In genomic region chr17:63261508-63262141, GRCm38 (mm10) we compare ENCODE assay signal across 13 mouse cellular contexts.
DNase-seq lines count a peak whose midpoint lies in the region; ATAC-seq lines count a peak whose summit lies in the region.
"Had no signal": no experiment of that assay in that cellular context is flagged by ENCODE, and none has a peak within 500 bp of the region (broad histone marks: within the 10 kb centered on the region; RNA-seq: fewer than 3 reads in every experiment).

No protein-coding gene starts in this region.

- no peak overlapping the region for H3K27ac ChIP-seq in midbrain, embryonic 16.5 days (ENCODE audit: low read length)
- H3K27ac ChIP-seq in midbrain, embryonic 14.5 days (replicated peaks; ENCODE audit: low read depth, low read length) = no peak overlapping the region
- peak overlapping the region; percentile 67 for H3K27ac ChIP-seq in liver, embryonic 11.5 days (ENCODE audit: low read depth, low read length)
- H3K27ac ChIP-seq: midbrain, embryonic 12.5 days had no signal

- intact Hi-C loops in left cerebral cortex, postnatal 14 days (cut with DNase I) = loop anchor here (10.0 kb wide), 1 partner anchor 237 kb away; no protein-coding TSS in a partner anchor
- intact Hi-C loops in gastrocnemius, postnatal 14 days (cut with DNase I; ENCODE audit: low total_unique reads) = no loop called here

- no peak overlapping the region for H3K4me3 ChIP-seq in midbrain, embryonic 16.5 days (ENCODE audit: low read depth, low read length)
- H3K4me3 ChIP-seq in midbrain, embryonic 14.5 days (replicated peaks; ENCODE audit: low read depth, low read length) = no peak overlapping the region
- no peak overlapping the region for H3K4me3 ChIP-seq in liver, embryonic 11.5 days (ENCODE audit: low read depth, low read length)
- H3K4me3 ChIP-seq: midbrain, embryonic 12.5 days had no signal

- DNase-seq in midbrain, embryonic 14.5 days = no peak
- peak; percentile 89 for DNase-seq in c-Kit-positive CD71-positive TER-119-positive erythroid progenitor cells, embryonic 14.5 days (ENCODE audit: low spot score)
- DNase-seq in liver, embryonic 11.5 days (ENCODE audit: low spot score) = no peak
- DNase-seq in spleen, postnatal 14 days (ENCODE audit: low spot score in 2 of 2) = peak; percentile 24 to 45
- no peak for DNase-seq in left cerebral cortex, postnatal 14 days (ENCODE audit: low spot score in 2 of 2)
- DNase-seq in gastrocnemius, postnatal 14 days = no peak
- DNase-seq in ovary, postnatal 10 days (ENCODE audit: low spot score) = no peak
- DNase-seq: adrenal gland, adult 2 months; heart, postnatal 4 days; kidney, adult 11 months; thymus, adult 18-20 months had no signal

- no peaks in the 10 kb centered on the region for H3K36me3 ChIP-seq in midbrain, embryonic 16.5 days (ENCODE audit: control insufficient read depth, insufficient read depth, low read length)
- H3K36me3 ChIP-seq in midbrain, embryonic 14.5 days (ENCODE audit: control insufficient read depth, insufficient read depth, low read length) = no peaks in the 10 kb centered on the region
- H3K36me3 ChIP-seq in liver, embryonic 11.5 days (ENCODE audit: control insufficient read depth, insufficient read depth, low read length) = no peaks in the 10 kb centered on the region
- H3K36me3 ChIP-seq: midbrain, embryonic 12.5 days had no signal

- WGBS in midbrain, embryonic 16.5 days = 93% methylated on average over 10 of the region's 10 CpGs
- WGBS in midbrain, embryonic 14.5 days = 90% methylated on average over 10 of the region's 10 CpGs
- 67% methylated on average over 10 of the region's 10 CpGs for WGBS in liver, embryonic 11.5 days

- no peak overlapping the region for H3K4me2 ChIP-seq in midbrain, embryonic 16.5 days (ENCODE audit: low read length)
- H3K4me2 ChIP-seq in midbrain, embryonic 14.5 days (ENCODE audit: low read length) = no peak overlapping the region
- peak overlapping the region; percentile 29 for H3K4me2 ChIP-seq in liver, embryonic 11.5 days
- H3K4me2 ChIP-seq: midbrain, embryonic 12.5 days had no signal

- no peaks in the 10 kb centered on the region for H3K4me1 ChIP-seq in midbrain, embryonic 16.5 days (ENCODE audit: control insufficient read depth, insufficient read depth, low read length)
- peaks cover 4% of the 10 kb centered on the region for H3K4me1 ChIP-seq in midbrain, embryonic 14.5 days (ENCODE audit: control insufficient read depth, insufficient read depth, low read length)
- 0 out of 2 replicates have a peak, but pooled peaks cover 3% of the 10 kb centered on the region for H3K4me1 ChIP-seq in liver, embryonic 11.5 days (replicated peaks; ENCODE audit: control insufficient read depth, insufficient read depth, low read length)
- H3K4me1 ChIP-seq: midbrain, embryonic 12.5 days had no signal

- 0 out of 2 replicates have a peak, but pooled peaks have one; percentile 58 for ATAC-seq in midbrain, embryonic 16.5 days
- ATAC-seq in midbrain, embryonic 14.5 days (ENCODE audit: low FRiP score, low TSS enrichment) = no peak
- ATAC-seq in liver, embryonic 11.5 days (replicated peaks; ENCODE audit: low FRiP score) = peak; percentile 100

- H3K9ac ChIP-seq in midbrain, embryonic 16.5 days (ENCODE audit: low read depth, low read length) = no peak overlapping the region
- H3K9ac ChIP-seq in midbrain, embryonic 14.5 days (replicated peaks; ENCODE audit: low read length) = no peak overlapping the region
- H3K9ac ChIP-seq in liver, embryonic 11.5 days (ENCODE audit: low read depth, low read length) = no peak overlapping the region; the same call in 1 of the 2 replicates
- H3K9ac ChIP-seq: midbrain, embryonic 12.5 days had no signal

- no peaks in the 10 kb centered on the region for H3K27me3 ChIP-seq in midbrain, embryonic 16.5 days (ENCODE audit: control insufficient read depth, insufficient read depth, low read depth, low read length)
- no peaks in the 10 kb centered on the region for H3K27me3 ChIP-seq in midbrain, embryonic 14.5 days (ENCODE audit: control insufficient read depth, insufficient read depth, low read length)
- no peaks in the 10 kb centered on the region for H3K27me3 ChIP-seq in liver, embryonic 11.5 days (replicated peaks; ENCODE audit: control insufficient read depth, insufficient read depth, low read length)
- H3K27me3 ChIP-seq: midbrain, embryonic 12.5 days had no signal

- H3K9me3 ChIP-seq in midbrain, embryonic 16.5 days (replicated peaks; ENCODE audit: control insufficient read depth, low read length, poor library complexity, severe bottlenecking) = no peaks in the 10 kb centered on the region
- no peaks in the 10 kb centered on the region for H3K9me3 ChIP-seq in midbrain, embryonic 14.5 days (ENCODE audit: control insufficient read depth, low read length)
- no peaks in the 10 kb centered on the region for H3K9me3 ChIP-seq in liver, embryonic 11.5 days (ENCODE audit: control insufficient read depth, low read length)
- H3K9me3 ChIP-seq: midbrain, embryonic 12.5 days had no signal

Comparison
In these comparisons a context has a peak if more than half of its experiments do, and no peak if none do; other contexts are left out.
1. DNase-seq: peak in c-Kit-positive CD71-positive TER-119-positive erythroid progenitor cells, embryonic 14.5 days (single experiment) and spleen, postnatal 14 days (2 of 2); none in midbrain, embryonic 14.5 days (single experiment), liver, embryonic 11.5 days (single experiment), left cerebral cortex, postnatal 14 days (0 of 2), gastrocnemius, postnatal 14 days (single experiment) and ovary, postnatal 10 days (single experiment).